Mouse (Mus musculus): ENCODE measurements at regions not wholly inside any gene's neighbourhood (a gene's known extent, or its start where the extent isn't known, plus 50 kb on each side); places are given as distances from the start of the nearest gene placed in this dataset.
"Not testable (repeated sequence)": the region's sequence is repeated elsewhere in the genome, so short reads cannot be mapped to it uniquely, and the experiment has no call there.

- no peak for DNase-seq (ENCODE audit: low spot score in 2 of 2)
These were observed 505.4 kb downstream of the Sema5a start for GRCm38 (mm10) chr15:32749971-32750370.

GRCm38 (mm10) chr15:32751991-32752390 is 507.4 kb downstream of the Sema5a start:
- no peak for DNase-seq (ENCODE audit: low spot score in 2 of 2)

GRCm38 (mm10) chr15:32760141-32760540 is 515.5 kb downstream of the Sema5a start:
- no peak for DNase-seq (ENCODE audit: low spot score in 2 of 2)

GRCm38 (mm10) chr15:32766011-32766701 is 521.5 kb downstream of the Sema5a start:
- peak; percentile 14 to 30 for DNase-seq (ENCODE audit: low spot score in 2 of 2)

GRCm38 (mm10) chr15:32766746-32767471 is 522.3 kb downstream of the Sema5a start:
- DNase-seq (ENCODE audit: low spot score in 2 of 2) = no peak

GRCm38 (mm10) chr15:32778226-32778598 is 533.6 kb downstream of the Sema5a start:
- not testable (repeated sequence) for DNase-seq (ENCODE audit: low spot score in 2 of 2)

- peak; percentile 74 to 86 for DNase-seq (ENCODE audit: low spot score in 2 of 2)
These were observed 534.1 kb downstream of the Sema5a start for GRCm38 (mm10) chr15:32778599-32779273.

- DNase-seq (ENCODE audit: low spot score in 2 of 2) = not testable (repeated sequence)
These were observed 534.6 kb downstream of the Sema5a start for GRCm38 (mm10) chr15:32779274-32779615.

GRCm38 (mm10) chr15:32781609-32782008 is 537.0 kb downstream of the Sema5a start:
- DNase-seq (ENCODE audit: low spot score in 2 of 2) = not testable (repeated sequence)

GRCm38 (mm10) chr15:32799222-32799621 is 554.6 kb downstream of the Sema5a start:
- no peak for DNase-seq (ENCODE audit: low spot score in 2 of 2)

GRCm38 (mm10) chr15:32810849-32811632 is 566.4 kb downstream of the Sema5a start:
- no peak for DNase-seq (ENCODE audit: low spot score in 2 of 2)

- no peak for DNase-seq (ENCODE audit: low spot score in 2 of 2)
These were observed 595.4 kb downstream of the Sema5a start for GRCm38 (mm10) chr15:32839966-32840365.

Data from right cerebral cortex, adult 2 months (tissue).